Mouse (Mus musculus): ENCODE results near the gene Olfr1330. TPM values are rescaled to one million over a fixed set of nuclear protein-coding genes. Genes with fewer than 3 reads are reported as not detected.
"Not testable (repeated sequence)": the region's sequence is repeated elsewhere in the genome, so short reads cannot be mapped to it uniquely, and the experiment has no call there.

The Olfr1330 gene
- not detected in 2 replicates for polyA plus RNA-seq (2014; fragmentation: Nextera tagmentation; extraction: Ambion mirVana)

GRCm38 (mm10) chr4:118888297-118888696, at the start of gene Olfr1330:
Olfr1330 (plus strand) TSS chr4:118888597.
- no peak within 1 kb of the TSS for H3K4me3 ChIP-seq (ENCODE audit: low read depth, low read length)
- H3K9ac ChIP-seq (ENCODE audit: low read length), result no peak within 1 kb of the TSS
- 85% methylated on average over 1 of the region's 1 CpGs for WGBS

GRCm38 (mm10) chr4:118861791-118862190, 26.6 kb upstream of the Olfr1330 start:
- Histone ChIP-seq H3K4me3 (ENCODE audit: low read depth, low read length) (no peak overlapping the region), H3K4me2 (ENCODE audit: low read length) (no peak overlapping the region), H3K9ac (ENCODE audit: low read length) (no peak overlapping the region), H3K9me3 (replicated peaks; ENCODE audit: control insufficient read depth, low read length) (no peaks in the 10 kb centered on the region), H3K27ac (ENCODE audit: low read depth, low read length) (no peak overlapping the region), H3K4me1 (ENCODE audit: control insufficient read depth, insufficient read depth, low read length) (no peaks in the 10 kb centered on the region), H3K36me3 (ENCODE audit: control insufficient read depth, insufficient read depth, low read length) (no peaks in the 10 kb centered on the region), H3K27me3 (replicated peaks; ENCODE audit: control insufficient read depth, insufficient read depth, low read length) (no peaks in the 10 kb centered on the region)
- ATAC-seq (no peak), DNase-seq (ENCODE audit: low spot score) (no peak)
- WGBS, result 79% methylated on average over 1 of the region's 1 CpGs

More at GRCm38 (mm10) chr4:118888297-118888696, at the start of gene Olfr1330:
- no peaks in the 10 kb centered on the region for H3K4me1 ChIP-seq (ENCODE audit: control insufficient read depth, insufficient read depth, low read length)
- H3K36me3 ChIP-seq (ENCODE audit: control insufficient read depth, insufficient read depth, low read length), result no peaks in the 10 kb centered on the region
- H3K27ac ChIP-seq (ENCODE audit: low read depth, low read length), result no peak within 1 kb of the TSS
- no peaks in the 10 kb centered on the region for H3K27me3 ChIP-seq (replicated peaks; ENCODE audit: control insufficient read depth, insufficient read depth, low read length)
- no peak for DNase-seq (ENCODE audit: low spot score)
- no peak within 1 kb of the TSS for H3K4me2 ChIP-seq (ENCODE audit: low read length)
- ATAC-seq, result no peak
- H3K9me3 ChIP-seq (replicated peaks; ENCODE audit: control insufficient read depth, low read length), result no peaks in the 10 kb centered on the region

GRCm38 (mm10) chr4:118862704-118863103, 25.7 kb upstream of the Olfr1330 start:
- Histone ChIP-seq H3K36me3 (ENCODE audit: control insufficient read depth, insufficient read depth, low read length) (no peaks in the 10 kb centered on the region), H3K4me1 (ENCODE audit: control insufficient read depth, insufficient read depth, low read length) (no peaks in the 10 kb centered on the region), H3K9ac (ENCODE audit: low read length) (no peak overlapping the region), H3K4me3 (ENCODE audit: low read depth, low read length) (no peak overlapping the region), H3K4me2 (ENCODE audit: low read length) (no peak overlapping the region), H3K9me3 (replicated peaks; ENCODE audit: control insufficient read depth, low read length) (no peaks in the 10 kb centered on the region), H3K27me3 (replicated peaks; ENCODE audit: control insufficient read depth, insufficient read depth, low read length) (no peaks in the 10 kb centered on the region), H3K27ac (ENCODE audit: low read depth, low read length) (no peak overlapping the region)
- WGBS, result 30% methylated on average over 4 of the region's 4 CpGs
- ATAC-seq (no peak), DNase-seq (ENCODE audit: low spot score) (peak; percentile 19)

GRCm38 (mm10) chr4:118864349-118864748, 24.0 kb upstream of the Olfr1330 start, which contains the start of gene Olfr1331:
Olfr1331 (plus strand) TSS chr4:118864649.
- Histone ChIP-seq H3K4me2 (ENCODE audit: low read length) (no peak within 1 kb of the TSS), H3K27ac (ENCODE audit: low read depth, low read length) (no peak within 1 kb of the TSS), H3K4me1 (ENCODE audit: control insufficient read depth, insufficient read depth, low read length) (no peaks in the 10 kb centered on the region), H3K9ac (ENCODE audit: low read length) (no peak within 1 kb of the TSS), H3K9me3 (replicated peaks; ENCODE audit: control insufficient read depth, low read length) (no peaks in the 10 kb centered on the region), H3K4me3 (ENCODE audit: low read depth, low read length) (no peak within 1 kb of the TSS), H3K36me3 (ENCODE audit: control insufficient read depth, insufficient read depth, low read length) (no peaks in the 10 kb centered on the region), H3K27me3 (replicated peaks; ENCODE audit: control insufficient read depth, insufficient read depth, low read length) (no peaks in the 10 kb centered on the region)
- no peak for DNase-seq (ENCODE audit: low spot score)
- ATAC-seq, result no peak
- 100% methylated on average over 1 of the region's 1 CpGs for WGBS

GRCm38 (mm10) chr4:118867566-118867965, 20.8 kb upstream of the Olfr1330 start:
- Histone ChIP-seq H3K27ac (ENCODE audit: low read depth, low read length) (no peak overlapping the region), H3K36me3 (ENCODE audit: control insufficient read depth, insufficient read depth, low read length) (no peaks in the 10 kb centered on the region), H3K9ac (ENCODE audit: low read length) (no peak overlapping the region), H3K4me1 (ENCODE audit: control insufficient read depth, insufficient read depth, low read length) (no peaks in the 10 kb centered on the region), H3K4me2 (ENCODE audit: low read length) (no peak overlapping the region), H3K9me3 (replicated peaks; ENCODE audit: control insufficient read depth, low read length) (no peaks in the 10 kb centered on the region), H3K4me3 (ENCODE audit: low read depth, low read length) (no peak overlapping the region), H3K27me3 (replicated peaks; ENCODE audit: control insufficient read depth, insufficient read depth, low read length) (no peaks in the 10 kb centered on the region)
- DNase-seq (ENCODE audit: low spot score) (no peak), ATAC-seq (no peak)

- DNase-seq (ENCODE audit: low spot score), result peak; percentile 66
- Histone ChIP-seq H3K4me3 (ENCODE audit: low read depth, low read length) (no peak overlapping the region), H3K27ac (ENCODE audit: low read depth, low read length) (no peak overlapping the region), H3K36me3 (ENCODE audit: control insufficient read depth, insufficient read depth, low read length) (no peaks in the 10 kb centered on the region), H3K9me3 (replicated peaks; ENCODE audit: control insufficient read depth, low read length) (no peaks in the 10 kb centered on the region), H3K4me2 (ENCODE audit: low read length) (no peak overlapping the region), H3K27me3 (replicated peaks; ENCODE audit: control insufficient read depth, insufficient read depth, low read length) (no peaks in the 10 kb centered on the region), H3K9ac (ENCODE audit: low read length) (no peak overlapping the region), H3K4me1 (ENCODE audit: control insufficient read depth, insufficient read depth, low read length) (no peaks in the 10 kb centered on the region)
- 53% methylated on average over 2 of the region's 2 CpGs for WGBS
- no peak for ATAC-seq
Measured at GRCm38 (mm10) chr4:118901981-118902380, 13.6 kb downstream of the Olfr1330 start.

GRCm38 (mm10) chr4:118917365-118917764, 29.0 kb downstream of the Olfr1330 start, which contains the start of gene Olfr1329:
Olfr1329 (minus strand) TSS chr4:118917465.
- 57% methylated on average over 2 of the region's 2 CpGs for WGBS
- not testable (repeated sequence) for H3K4me3 ChIP-seq (ENCODE audit: low read depth, low read length); H3K9ac ChIP-seq (ENCODE audit: low read length); H3K27me3 ChIP-seq (replicated peaks; ENCODE audit: control insufficient read depth, insufficient read depth, low read length); H3K36me3 ChIP-seq (ENCODE audit: control insufficient read depth, insufficient read depth, low read length); ATAC-seq; DNase-seq (ENCODE audit: low spot score); H3K9me3 ChIP-seq (replicated peaks; ENCODE audit: control insufficient read depth, low read length); H3K4me2 ChIP-seq (ENCODE audit: low read length); H3K4me1 ChIP-seq (ENCODE audit: control insufficient read depth, insufficient read depth, low read length); H3K27ac ChIP-seq (ENCODE audit: low read depth, low read length)

- H3K4me1 ChIP-seq (ENCODE audit: control insufficient read depth, insufficient read depth, low read length); H3K4me3 ChIP-seq (ENCODE audit: low read depth, low read length); H3K9me3 ChIP-seq (replicated peaks; ENCODE audit: control insufficient read depth, low read length); H3K27me3 ChIP-seq (replicated peaks; ENCODE audit: control insufficient read depth, insufficient read depth, low read length); H3K36me3 ChIP-seq (ENCODE audit: control insufficient read depth, insufficient read depth, low read length); H3K9ac ChIP-seq (ENCODE audit: low read length); ATAC-seq; H3K27ac ChIP-seq (ENCODE audit: low read depth, low read length); H3K4me2 ChIP-seq (ENCODE audit: low read length); DNase-seq (ENCODE audit: low spot score): not testable (repeated sequence)
- WGBS, result 61% methylated on average over 3 of the region's 3 CpGs
Measured at GRCm38 (mm10) chr4:118931326-118931725, 42.9 kb downstream of the Olfr1330 start.

GRCm38 (mm10) chr4:118938512-118938911, 50.1 kb downstream of the Olfr1330 start, which contains the start of gene Olfr1328:
Olfr1328 (minus strand) TSS chr4:118938612.
- H3K4me2 ChIP-seq (ENCODE audit: low read length), result no peak within 1 kb of the TSS
- no peaks in the 10 kb centered on the region for H3K27me3 ChIP-seq (replicated peaks; ENCODE audit: control insufficient read depth, insufficient read depth, low read length)
- no peak within 1 kb of the TSS for H3K4me3 ChIP-seq (ENCODE audit: low read depth, low read length)
- DNase-seq (ENCODE audit: low spot score) (no peak), ATAC-seq (no peak)
- no peaks in the 10 kb centered on the region for H3K9me3 ChIP-seq (replicated peaks; ENCODE audit: control insufficient read depth, low read length)
- 72% methylated on average over 2 of the region's 2 CpGs for WGBS
- no peak within 1 kb of the TSS for H3K9ac ChIP-seq (ENCODE audit: low read length)
- no peak within 1 kb of the TSS for H3K27ac ChIP-seq (ENCODE audit: low read depth, low read length)
- no peaks in the 10 kb centered on the region for H3K4me1 ChIP-seq (ENCODE audit: control insufficient read depth, insufficient read depth, low read length)
- no peaks in the 10 kb centered on the region for H3K36me3 ChIP-seq (ENCODE audit: control insufficient read depth, insufficient read depth, low read length)
